Mouse (Mus musculus): ENCODE measurements around the gene Gmppb. TPM values are rescaled to one million over a fixed set of nuclear protein-coding genes. Genes with fewer than 3 reads are reported as not detected.

Gene Gmppb
- polyA plus RNA-seq, 1 experiment from 2014 or later = 21.4 TPM

DNA sequence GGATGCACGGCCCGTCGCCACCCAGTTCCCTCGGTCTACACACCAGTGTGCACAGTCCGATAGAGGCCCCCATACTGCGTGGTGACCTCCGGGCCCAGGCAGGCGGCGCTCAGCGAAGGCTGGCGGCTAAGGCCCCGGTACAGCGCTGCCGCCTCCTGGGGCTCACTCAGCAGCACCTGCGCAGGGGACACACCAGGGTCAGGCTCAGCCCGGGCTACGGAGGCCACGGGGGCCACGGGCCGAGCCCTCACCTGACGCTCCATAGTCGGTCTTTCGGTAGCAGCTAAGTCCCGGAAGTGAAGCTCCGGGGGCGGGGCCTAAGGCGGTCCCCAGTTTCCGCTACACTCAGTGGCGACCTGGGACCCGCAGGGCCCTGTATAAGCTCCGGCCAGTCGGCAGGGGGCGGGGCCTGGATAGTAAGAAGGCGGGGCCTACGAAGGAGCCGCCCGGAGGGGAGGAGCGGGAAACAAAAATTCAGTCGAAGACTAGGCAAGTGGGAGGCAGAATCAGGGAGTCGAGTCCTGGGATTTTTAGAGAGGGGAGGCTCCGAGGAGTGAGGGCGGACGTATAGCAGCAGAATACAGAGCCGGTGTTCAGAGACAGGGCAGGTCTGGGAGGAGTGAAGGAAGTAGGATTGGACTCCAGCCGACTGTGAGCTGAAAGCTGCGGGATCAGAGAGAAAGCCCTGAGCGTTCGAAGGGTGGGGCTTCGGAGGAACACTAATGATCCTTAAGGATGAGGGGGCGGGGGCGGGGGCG lies 45.3 kb downstream of the Gmppb start, which contains the start of gene Apeh:
Gene Apeh, minus strand, starts transcription at position 423 of the 758 bp plus-strand sequence.
- peak within 1 kb of the TSS; percentile 67 for H3K4me2 ChIP-seq (replicated peaks; ENCODE audit: low read depth, low read length)
- H3K4me3 ChIP-seq (ENCODE audit: low read depth, low read length) = peak within 1 kb of the TSS; percentile 69
- WGBS = under 1% methylated on average over 52 of the region's 52 CpGs
- no peaks in the 10 kb centered on the region for H3K27me3 ChIP-seq (ENCODE audit: control insufficient read depth, insufficient read depth, low read length)
- peak within 1 kb of the TSS; percentile 43 for H3K9ac ChIP-seq (replicated peaks; ENCODE audit: low read depth, low read length)
- H3K36me3 ChIP-seq (ENCODE audit: control insufficient read depth, insufficient read depth, low read length) = peaks cover 26% of the 10 kb centered on the region
- H3K9me3 ChIP-seq (ENCODE audit: control insufficient read depth, low read depth, low read length) = no peaks in the 10 kb centered on the region
- H3K4me1 ChIP-seq (ENCODE audit: control insufficient read depth, insufficient read depth, low read length) = peaks cover 15% of the 10 kb centered on the region; the same call in 1 of the 2 replicates
- ATAC-seq (ENCODE audit: insufficient number of reproducible peaks, insufficient read depth, low FRiP score, low read depth) = peak; percentile 95
- H3K27ac ChIP-seq (ENCODE audit: low read length) = peak within 1 kb of the TSS; percentile 68

DNA sequence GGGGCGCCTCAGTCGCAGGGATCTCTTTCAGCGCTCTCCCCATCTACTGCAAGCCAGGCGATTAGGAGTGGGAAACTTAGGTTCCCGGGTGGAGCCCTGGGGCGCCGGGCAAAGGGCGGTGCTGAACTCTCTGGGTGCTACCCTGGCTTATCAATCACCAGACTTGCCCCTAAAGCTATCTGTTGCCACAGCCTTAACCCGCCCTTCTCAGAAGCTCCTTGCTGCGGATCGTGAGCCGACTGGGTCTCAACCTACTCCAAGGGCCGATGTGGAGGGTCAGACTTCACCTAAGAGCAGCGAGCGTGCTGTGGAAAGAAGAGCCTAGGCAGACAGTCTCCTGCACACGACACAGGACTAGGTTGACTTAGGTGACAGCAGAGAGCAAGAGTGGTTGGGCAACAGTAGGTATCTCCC lies 46.0 kb downstream of the Gmppb start:
- H3K9me3 ChIP-seq (ENCODE audit: control insufficient read depth, low read depth, low read length) = no peaks in the 10 kb centered on the region
- H3K4me1 ChIP-seq (ENCODE audit: control insufficient read depth, insufficient read depth, low read length) = peaks cover 15% of the 10 kb centered on the region; the same call in 1 of the 2 replicates
- ATAC-seq (ENCODE audit: insufficient number of reproducible peaks, insufficient read depth, low FRiP score, low read depth) = peak; percentile 62; the same call in 1 of the 2 replicates
- under 1% methylated on average over 16 of the region's 16 CpGs for WGBS
- H3K36me3 ChIP-seq (ENCODE audit: control insufficient read depth, insufficient read depth, low read length) = peaks cover 20% of the 10 kb centered on the region
- no peak overlapping the region for H3K27ac ChIP-seq (ENCODE audit: low read length)
- no peaks in the 10 kb centered on the region for H3K27me3 ChIP-seq (ENCODE audit: control insufficient read depth, insufficient read depth, low read length)
- H3K4me2 ChIP-seq (replicated peaks; ENCODE audit: low read depth, low read length) = peak overlapping the region; percentile 67
- 0 out of 2 replicates have a peak overlapping the region, but pooled peaks have one; percentile 1 for H3K9ac ChIP-seq (replicated peaks; ENCODE audit: low read depth, low read length)
- peak overlapping the region; percentile 69 for H3K4me3 ChIP-seq (ENCODE audit: low read depth, low read length)

DNA sequence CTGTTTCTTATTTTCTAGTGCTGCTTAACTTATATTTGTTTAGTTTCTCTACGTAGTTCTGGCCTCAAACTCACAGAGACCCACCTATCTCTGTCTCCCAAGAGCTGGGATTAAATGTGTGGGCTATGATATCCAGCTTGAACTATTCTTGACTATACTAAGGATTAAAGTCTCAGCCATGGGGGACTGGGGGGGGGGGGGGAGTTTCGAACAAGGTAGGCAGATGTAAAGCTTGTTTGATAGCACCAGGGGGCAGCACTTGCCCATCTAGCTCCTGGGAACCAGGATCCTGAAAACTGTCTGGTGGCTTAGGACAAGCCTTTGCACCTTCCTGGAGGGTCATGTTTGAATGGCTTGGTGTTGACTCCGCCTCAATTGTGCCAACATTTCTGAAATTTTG lies 46.5 kb downstream of the Gmppb start:
- 9% methylated on average over 3 of the region's 3 CpGs for WGBS
- H3K4me2 ChIP-seq (replicated peaks; ENCODE audit: low read depth, low read length) = peak overlapping the region; percentile 67
- H3K9ac ChIP-seq (replicated peaks; ENCODE audit: low read depth, low read length) = no peak overlapping the region
- H3K4me3 ChIP-seq (ENCODE audit: low read depth, low read length) = peak overlapping the region; percentile 69
- peaks cover 15% of the 10 kb centered on the region; the same call in 1 of the 2 replicates for H3K4me1 ChIP-seq (ENCODE audit: control insufficient read depth, insufficient read depth, low read length)
- no peaks in the 10 kb centered on the region for H3K9me3 ChIP-seq (ENCODE audit: control insufficient read depth, low read depth, low read length)
- H3K27me3 ChIP-seq (ENCODE audit: control insufficient read depth, insufficient read depth, low read length) = no peaks in the 10 kb centered on the region
- no peak overlapping the region for H3K27ac ChIP-seq (ENCODE audit: low read length)
- peaks cover 15% of the 10 kb centered on the region for H3K36me3 ChIP-seq (ENCODE audit: control insufficient read depth, insufficient read depth, low read length)
- no peak for ATAC-seq (ENCODE audit: insufficient number of reproducible peaks, insufficient read depth, low FRiP score, low read depth)

- Histone ChIP-seq H3K4me1 (ENCODE audit: control insufficient read depth, insufficient read depth, low read length) (peaks cover 15% of the 10 kb centered on the region; the same call in 1 of the 2 replicates), H3K4me3 (ENCODE audit: low read depth, low read length) (no peak overlapping the region), H3K9ac (replicated peaks; ENCODE audit: low read depth, low read length) (no peak overlapping the region), H3K27me3 (ENCODE audit: control insufficient read depth, insufficient read depth, low read length) (no peaks in the 10 kb centered on the region), H3K9me3 (ENCODE audit: control insufficient read depth, low read depth, low read length) (no peaks in the 10 kb centered on the region), H3K27ac (ENCODE audit: low read length) (no peak overlapping the region), H3K36me3 (ENCODE audit: control insufficient read depth, insufficient read depth, low read length) (peaks cover 10% of the 10 kb centered on the region), H3K4me2 (replicated peaks; ENCODE audit: low read depth, low read length) (peak overlapping the region; percentile 67; the same call in 1 of the 2 replicates)
- no peak for ATAC-seq (ENCODE audit: insufficient number of reproducible peaks, insufficient read depth, low FRiP score, low read depth)
- WGBS = 51% methylated on average over 10 of the region's 10 CpGs
These were observed 47.1 kb downstream of the Gmppb start for GRCm38 (mm10) chr9:108095949-108096712.

DNA sequence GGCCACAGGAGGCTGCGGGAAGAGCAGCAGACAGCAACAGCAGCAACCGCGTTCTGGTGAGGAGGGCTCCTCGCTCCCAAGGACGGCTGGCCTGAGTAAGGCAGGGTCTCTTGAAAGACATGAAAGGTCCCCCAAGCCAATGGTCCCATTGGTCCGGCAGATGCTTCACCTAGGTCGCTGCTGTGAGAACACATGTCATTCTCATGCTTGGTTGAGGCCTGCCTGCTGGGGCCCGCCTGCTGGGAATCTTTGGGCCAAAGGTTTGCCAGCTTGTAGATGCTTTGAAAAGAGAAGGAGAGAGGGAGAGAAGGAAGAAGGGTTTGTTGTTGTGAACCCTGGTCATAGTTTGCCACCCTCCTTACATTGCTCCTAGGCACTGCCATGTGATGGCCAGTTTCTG lies 50.6 kb downstream of the Gmppb start:
- WGBS = 88% methylated on average over 8 of the region's 8 CpGs
- no peak for ATAC-seq (ENCODE audit: insufficient number of reproducible peaks, insufficient read depth, low FRiP score, low read depth)
- no peak overlapping the region for H3K9ac ChIP-seq (replicated peaks; ENCODE audit: low read depth, low read length)

More for the DNA sequence above, 50.6 kb downstream of the Gmppb start:
- H3K4me1 ChIP-seq (ENCODE audit: control insufficient read depth, insufficient read depth, low read length) = peaks cover 12% of the 10 kb centered on the region; the same call in 1 of the 2 replicates
- no peaks in the 10 kb centered on the region for H3K36me3 ChIP-seq (ENCODE audit: control insufficient read depth, insufficient read depth, low read length)
- H3K4me3 ChIP-seq (ENCODE audit: low read depth, low read length) = no peak overlapping the region
- H3K27me3 ChIP-seq (ENCODE audit: control insufficient read depth, insufficient read depth, low read length) = no peaks in the 10 kb centered on the region
- no peaks in the 10 kb centered on the region for H3K9me3 ChIP-seq (ENCODE audit: control insufficient read depth, low read depth, low read length)
- no peak overlapping the region for H3K27ac ChIP-seq (ENCODE audit: low read length)
- H3K4me2 ChIP-seq (replicated peaks; ENCODE audit: low read depth, low read length) = no peak overlapping the region

Small RNA genes lying within 50 kb of the gene (microRNA-seq; reads per million reads assigned to microRNA genes)
- gene Mir7088 = not detected

Other genes with a start within 250 kb of the Gmppb start
- gene Rbm6, start 176.0 kb upstream of the Gmppb start, polyA plus RNA-seq (2014; fragmentation: Nextera tagmentation; extraction: Ambion mirVana) = 76.5 and 83.3 TPM in 2 replicates
- gene Mon1a, start 161.1 kb upstream of the Gmppb start, polyA plus RNA-seq (2014; fragmentation: Nextera tagmentation; extraction: Ambion mirVana) = 15.2 and 20.7 TPM in 2 replicates
- 3.3 and 5.1 TPM in 2 replicates for gene Mst1r, start 142.4 kb upstream of the Gmppb start, polyA plus RNA-seq (2014; fragmentation: Nextera tagmentation; extraction: Ambion mirVana)
- gene Actl11, start 120.8 kb upstream of the Gmppb start, polyA plus RNA-seq (2014; fragmentation: Nextera tagmentation; extraction: Ambion mirVana) = not detected in 2 replicates
- 1.6 and 1.9 TPM in 2 replicates for gene Camkv, start 113.6 kb upstream of the Gmppb start, polyA plus RNA-seq (2014; fragmentation: Nextera tagmentation; extraction: Ambion mirVana)
- 18.9 and 21.2 TPM in 2 replicates for gene Traip, start 99.1 kb upstream of the Gmppb start, polyA plus RNA-seq (2014; fragmentation: Nextera tagmentation; extraction: Ambion mirVana)
- gene Uba7, start 73.7 kb upstream of the Gmppb start, polyA plus RNA-seq (2014; fragmentation: Nextera tagmentation; extraction: Ambion mirVana) = 48.7 and 54.0 TPM in 2 replicates
- gene Gm20661, start 66.2 kb upstream of the Gmppb start, polyA plus RNA-seq (2014; fragmentation: Nextera tagmentation; extraction: Ambion mirVana) = 11.6 and 12.8 TPM in 2 replicates
- gene Inka1, start 63.4 kb upstream of the Gmppb start, polyA plus RNA-seq (2014; fragmentation: Nextera tagmentation; extraction: Ambion mirVana) = 52.9 and 64.9 TPM in 2 replicates
- gene Cdhr4, start 56.7 kb upstream of the Gmppb start, polyA plus RNA-seq (2014; fragmentation: Nextera tagmentation; extraction: Ambion mirVana) = 19.7 and 23.9 TPM in 2 replicates
- gene Gm20662, start 52.9 kb upstream of the Gmppb start, polyA plus RNA-seq (2014; fragmentation: Nextera tagmentation; extraction: Ambion mirVana) = 0.20 and 0.84 TPM in 2 replicates
- 29.1 and 29.2 TPM in 2 replicates for gene Ip6k1, start 46.7 kb upstream of the Gmppb start, polyA plus RNA-seq (2014; fragmentation: Nextera tagmentation; extraction: Ambion mirVana)
- gene Amigo3, start 3.9 kb downstream of the Gmppb start, polyA plus RNA-seq (2014; fragmentation: Nextera tagmentation; extraction: Ambion mirVana) = 3.1 TPM in 2 replicates
- 3.7 and 4.4 TPM in 2 replicates for gene Mst1, start 31.2 kb downstream of the Gmppb start, polyA plus RNA-seq (2014; fragmentation: Nextera tagmentation; extraction: Ambion mirVana)
- gene Rnf123, start 34.1 kb downstream of the Gmppb start, polyA plus RNA-seq (2014; fragmentation: Nextera tagmentation; extraction: Ambion mirVana) = 31.1 and 33.5 TPM in 2 replicates
- 52.2 and 58.0 TPM in 2 replicates for gene Apeh, start 45.4 kb downstream of the Gmppb start, polyA plus RNA-seq (2014; fragmentation: Nextera tagmentation; extraction: Ambion mirVana)
- 2.6 and 2.7 TPM in 2 replicates for gene Bsn, start 141.1 kb downstream of the Gmppb start, polyA plus RNA-seq (2014; fragmentation: Nextera tagmentation; extraction: Ambion mirVana)
- gene Dag1, start 214.7 kb downstream of the Gmppb start, polyA plus RNA-seq (2014; fragmentation: Nextera tagmentation; extraction: Ambion mirVana) = 79.9 and 82.1 TPM in 2 replicates
- 44.2 and 46.9 TPM in 2 replicates for gene Nicn1, start 241.2 kb downstream of the Gmppb start, polyA plus RNA-seq (2014; fragmentation: Nextera tagmentation; extraction: Ambion mirVana)
- 21.3 and 27.4 TPM in 2 replicates for gene Amt, start 247.6 kb downstream of the Gmppb start, polyA plus RNA-seq (2014; fragmentation: Nextera tagmentation; extraction: Ambion mirVana)